Mouse (Mus musculus) heart, adult 11 months (tissue): Measurements from ENCODE around the gene Pitpna.
A peak's percentile ranks its signal among the peaks of the same experiment; 100 is the strongest.

ENCODE experiments used
- DNase-seq: peaks from one replicate; pipeline ENCODE4 v3.0.0; 2022

Pitpna gene

GRCm38 (mm10) chr11:75635315-75635714 lies 47.4 kb downstream of the Pitpna start:
- DNase-seq, result peak; percentile 98

- DNase-seq, result no peak
Observed at GRCm38 (mm10) chr11:75643323-75643722, 55.4 kb downstream of the Pitpna start.

GRCm38 (mm10) chr11:75644684-75645083 lies 56.8 kb downstream of the Pitpna start:
- peak; percentile 95 for DNase-seq

- peak; percentile 97 for DNase-seq
Observed at GRCm38 (mm10) chr11:75647681-75648211, 59.8 kb downstream of the Pitpna start.

GRCm38 (mm10) chr11:75649155-75649561 lies 61.3 kb downstream of the Pitpna start:
- peak; percentile 99 for DNase-seq

- peak; percentile 99 for DNase-seq
Observed at GRCm38 (mm10) chr11:75650311-75650710, 62.4 kb downstream of the Pitpna start, which contains the start of gene Myo1c. Myo1c (plus strand) TSS chr11:75650504.

- no peak for DNase-seq
Observed at GRCm38 (mm10) chr11:75650958-75651425, 63.1 kb downstream of the Pitpna start.

GRCm38 (mm10) chr11:75651426-75652221 lies 63.7 kb downstream of the Pitpna start:
- peak; percentile 99 for DNase-seq

GRCm38 (mm10) chr11:75652222-75652941 lies 64.5 kb downstream of the Pitpna start:
- DNase-seq, result peak; percentile 94

- DNase-seq, result peak; percentile 96
Observed at GRCm38 (mm10) chr11:75652942-75653684, 65.2 kb downstream of the Pitpna start.

GRCm38 (mm10) chr11:75653781-75654470 lies 66.0 kb downstream of the Pitpna start:
- DNase-seq, result peak; percentile 99

- DNase-seq, result peak; percentile 94
Observed at GRCm38 (mm10) chr11:75654471-75655390, 66.8 kb downstream of the Pitpna start.

- DNase-seq, result peak; percentile 99
Observed at GRCm38 (mm10) chr11:75655621-75656545, 68.0 kb downstream of the Pitpna start.

- peak; percentile 97 for DNase-seq
Observed at GRCm38 (mm10) chr11:75656621-75657590, 69.0 kb downstream of the Pitpna start.

GRCm38 (mm10) chr11:75657841-75658240 lies 69.9 kb downstream of the Pitpna start:
- peak; percentile 92 for DNase-seq

GRCm38 (mm10) chr11:75658311-75658710 lies 70.4 kb downstream of the Pitpna start:
- DNase-seq, result peak; percentile 92

- peak; percentile 91 for DNase-seq
Observed at GRCm38 (mm10) chr11:75658996-75659750, 71.3 kb downstream of the Pitpna start.

- peak; percentile 91 for DNase-seq
Observed at GRCm38 (mm10) chr11:75660081-75660590, 72.2 kb downstream of the Pitpna start.
